Mouse (Mus musculus) myocyte (in vitro differentiated cells): ENCODE results near the gene Ankrd55.

ENCODE experiments used
- CEBPB ChIP-seq: IDR thresholded peaks from 2 replicates; pipeline ENCODE4 v1.6.1; 2011; ENCODE audit warnings: mild to moderate bottlenecking, moderate library complexity; ENCODE audit not compliant: poor library complexity, insufficient read depth, severe bottlenecking
- E2F4 ChIP-seq: IDR thresholded peaks from one replicate; pipeline ENCODE4 v1.6.1; 2011; ENCODE audit warnings: mild to moderate bottlenecking, control low read depth, moderate library complexity; ENCODE audit not compliant: insufficient read depth
- MAX ChIP-seq: IDR thresholded peaks from one replicate; pipeline ENCODE4 v1.6.1; 2011; ENCODE audit warnings: low read depth, mild to moderate bottlenecking, control low read depth
- MYOD1 ChIP-seq, 3 experiments: IDR thresholded peaks; one replicate each; pipeline ENCODE4 v1.6.1; 2011; ENCODE audit warnings: control low read depth in 2 of 3, low read depth in 2 of 3, mild to moderate bottlenecking in 2 of 3, moderate library complexity in 1 of 3; ENCODE audit not compliant: insufficient read length in 2 of 3, control insufficient read depth in 1 of 3
- MYOG ChIP-seq, 3 experiments: IDR thresholded peaks; one replicate each; pipeline ENCODE4 v1.6.1; 2011; ENCODE audit warnings: control low read depth in 2 of 3, low read depth in 2 of 3, mild to moderate bottlenecking in 2 of 3; ENCODE audit not compliant: insufficient read length in 2 of 3, control insufficient read depth in 1 of 3, insufficient read depth in 1 of 3
- POLR2A ChIP-seq: IDR thresholded peaks from one replicate; pipeline ENCODE4 v1.6.1; 2011; ENCODE audit warnings: low read depth, mild to moderate bottlenecking, control low read depth, moderate library complexity; ENCODE audit not compliant: insufficient read length
- POLR2AphosphoS2 ChIP-seq: IDR thresholded peaks from one replicate; pipeline ENCODE4 v1.6.1; 2011; ENCODE audit warnings: low read depth, control low read depth; ENCODE audit not compliant: insufficient read length
- SRF ChIP-seq: IDR thresholded peaks from one replicate; pipeline ENCODE4 v1.6.1; 2011; ENCODE audit warnings: low read depth; ENCODE audit not compliant: control insufficient read depth, insufficient read length
- TCF12 ChIP-seq: IDR thresholded peaks from one replicate; pipeline ENCODE4 v1.6.1; 2011; ENCODE audit warnings: mild to moderate bottlenecking, control low read depth; ENCODE audit not compliant: poor library complexity, insufficient read depth, severe bottlenecking

GRCm38 (mm10) chr13:112342971-112343627 is 54.8 kb downstream of the Ankrd55 start:
- TF ChIP-seq TCF12 (no peak), CEBPB (no peak), SRF (no peak), POLR2A (no peak), POLR2AphosphoS2 (no peak), MAX (no peak), E2F4 (no peak), MYOD1 (IDR thresholded peaks at IDR 0.05; ENCODE audit: control insufficient read depth in 1 of 3, insufficient read length in 2 of 3, low read depth in 2 of 3) (no peak), MYOG (IDR thresholded peaks at IDR 0.05; ENCODE audit: control insufficient read depth in 1 of 3, insufficient read depth in 1 of 3, insufficient read length in 2 of 3, low read depth in 2 of 3) (no peak)
